Mouse (Mus musculus) heart, adult 18-20 months (tissue): ENCODE results near the gene Actn3. TPM values are rescaled to one million over a fixed set of nuclear protein-coding genes. Genes with fewer than 3 reads are reported as not detected.

Source experiments
- DNase-seq, 2 experiments: peaks; one replicate each; pipeline ENCODE4 v3.0.0; 2021 to 2022; ENCODE audit warnings: mixed read lengths in 1 of 2
- total RNA-seq, 2 experiments: library from RNA; stranded (reverse); gene quantifications; 2 replicates each; pipeline ENCODE4 v1.2.3; 2021

Gene Actn3
- total RNA-seq, 2 experiments from 2014 or later = 0.42 to 0.49 TPM

- DNase-seq = no peak
Observed at GRCm38 (mm10) chr19:4811909-4812242, 65.8 kb downstream of the Actn3 start.

Other genes starting within 250 kb of the Actn3 start
- gene Gm960, start 179.2 kb downstream of the Actn3 start, total RNA-seq = not detected
- under 1 TPM; 0.22 to 0.98 TPM for gene Sptbn2, start 166.7 kb downstream of the Actn3 start, total RNA-seq
- 1 to 10 TPM; 7.8 to 8.6 TPM for gene Rbm4b, start 121.4 kb downstream of the Actn3 start, total RNA-seq
- gene Rbm4, start 84.0 kb downstream of the Actn3 start, total RNA-seq = 10 to 100 TPM; 38.8 to 43.3 TPM
- 10 to 100 TPM; 15.4 to 19.4 TPM for gene Gm21992, start 66.3 kb downstream of the Actn3 start, total RNA-seq
- gene Rbm14, start 66.3 kb downstream of the Actn3 start, total RNA-seq = 10 to 100 TPM; 16.6 to 17.9 TPM
- gene Ccs, start 38.6 kb downstream of the Actn3 start, total RNA-seq = 10 to 100 TPM; 30.0 to 30.6 TPM
- under 1 TPM in 1 of 2 experiments, not detected in 1; 0.10 TPM for gene Ccdc87, start 38.5 kb downstream of the Actn3 start, total RNA-seq
- gene Ctsf, start 22.8 kb downstream of the Actn3 start, total RNA-seq = 10 to 100 TPM; 73.4 to 76.3 TPM
- gene Zdhhc24, start 759 bp upstream of the Actn3 start, total RNA-seq = 1 to 10 TPM; 2.4 to 3.1 TPM
- 1 to 10 TPM; 2.8 to 3.1 TPM for gene Bbs1, start 28.7 kb upstream of the Actn3 start, total RNA-seq
- gene Dpp3, start 50.4 kb upstream of the Actn3 start, total RNA-seq = 10 to 100 TPM; 15.6 to 18.2 TPM
- gene Peli3, start 65.2 kb upstream of the Actn3 start, total RNA-seq = 1 to 10 TPM; 3.5 to 3.8 TPM
- gene Mrpl11, start 84.2 kb upstream of the Actn3 start, total RNA-seq = 10 to 100 TPM; 67.7 to 86.0 TPM
- gene Npas4, start 112.4 kb upstream of the Actn3 start, total RNA-seq = under 1 TPM in 1 of 2 experiments, not detected in 1; 0.10 TPM
- 1 to 10 TPM; 6.9 to 8.8 TPM for gene Slc29a2, start 146.0 kb upstream of the Actn3 start, total RNA-seq
- gene B4gat1, start 160.9 kb upstream of the Actn3 start, total RNA-seq = 10 to 100 TPM; 46.0 TPM
- gene AC124502.3, start 161.0 kb upstream of the Actn3 start, total RNA-seq = 1 to 10 TPM in 1 of 2 experiments, under 1 TPM in 1; 0.93 to 2.7 TPM
- gene Brms1, start 163.4 kb upstream of the Actn3 start, total RNA-seq = 10 to 100 TPM; 11.8 to 16.2 TPM
- gene Rin1, start 172.6 kb upstream of the Actn3 start, total RNA-seq = 1 to 10 TPM; 1.9 to 2.4 TPM
- gene Cd248, start 190.2 kb upstream of the Actn3 start, total RNA-seq = 1 to 10 TPM; 6.9 to 7.4 TPM
- 1 to 10 TPM; 1.6 to 2.3 TPM for gene Tmem151a, start 207.6 kb upstream of the Actn3 start, total RNA-seq
- gene Yif1a, start 210.6 kb upstream of the Actn3 start, total RNA-seq = 100 to 1,000 TPM in 1 of 2 experiments, 10 to 100 TPM in 1; 97.6 to 104 TPM
- gene Cnih2, start 220.6 kb upstream of the Actn3 start, total RNA-seq = under 1 TPM in 1 of 2 experiments, not detected in 1; 0.31 TPM
- gene Rab1b, start 229.2 kb upstream of the Actn3 start, total RNA-seq = 100 to 1,000 TPM; 190 to 204 TPM
- gene Klc2, start 240.7 kb upstream of the Actn3 start, total RNA-seq = 10 to 100 TPM; 48.9 to 54.0 TPM